Mouse (Mus musculus): ENCODE results near the gene Map3k3.

DNA sequence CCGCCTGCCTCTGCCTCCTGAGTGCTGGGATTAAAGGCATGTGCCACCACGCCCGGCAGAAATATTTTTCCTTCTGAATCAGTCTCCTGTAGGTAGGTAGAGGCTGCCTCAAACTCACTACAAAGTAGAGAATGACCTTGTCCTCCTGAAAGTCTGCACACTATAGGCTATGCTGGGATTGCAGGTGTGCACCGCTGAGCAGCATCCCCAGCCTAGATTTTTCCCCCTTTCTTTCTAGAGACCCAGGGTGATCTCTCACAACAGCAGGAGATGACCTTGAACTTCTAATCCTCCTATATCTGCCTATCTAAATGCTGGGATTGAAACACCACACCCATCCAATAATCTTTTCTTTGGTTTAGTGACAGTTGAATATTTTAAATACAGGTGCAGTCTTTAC, 102.9 kb downstream of the Map3k3 start:
- no peak for TF ChIP-seq CTCF (conservative IDR thresholded peaks at IDR 0.05; ENCODE audit: insufficient read depth, insufficient read length, low read depth, low read length)
- no peak for TF ChIP-seq POLR2A (IDR thresholded peaks at IDR 0.05; ENCODE audit: low read depth, low read length)

Measured in kidney, adult 2 months (tissue).